Mouse (Mus musculus) ES-Bruce4 (cell line): ENCODE measurements around the gene Rbm44.

Experiments used
- CTCF ChIP-seq: IDR thresholded peaks from one replicate; pipeline ENCODE4 v1.8.1; 2011; ENCODE audit warnings: low read depth, low read length
- POLR2A ChIP-seq: IDR thresholded peaks from one replicate; pipeline ENCODE4 v1.8.1; 2011; ENCODE audit warnings: low read length; ENCODE audit not compliant: insufficient read depth

GRCm38 (mm10) chr1:91179533-91180173 lies 34.8 kb downstream of the Rbm44 start, which contains the start of gene Ramp1:
- TF ChIP-seq CTCF (no peak), POLR2A (no peak)
